Mouse (Mus musculus): Measurements from ENCODE around the gene Srbd1.

Gene Srbd1

DNA sequence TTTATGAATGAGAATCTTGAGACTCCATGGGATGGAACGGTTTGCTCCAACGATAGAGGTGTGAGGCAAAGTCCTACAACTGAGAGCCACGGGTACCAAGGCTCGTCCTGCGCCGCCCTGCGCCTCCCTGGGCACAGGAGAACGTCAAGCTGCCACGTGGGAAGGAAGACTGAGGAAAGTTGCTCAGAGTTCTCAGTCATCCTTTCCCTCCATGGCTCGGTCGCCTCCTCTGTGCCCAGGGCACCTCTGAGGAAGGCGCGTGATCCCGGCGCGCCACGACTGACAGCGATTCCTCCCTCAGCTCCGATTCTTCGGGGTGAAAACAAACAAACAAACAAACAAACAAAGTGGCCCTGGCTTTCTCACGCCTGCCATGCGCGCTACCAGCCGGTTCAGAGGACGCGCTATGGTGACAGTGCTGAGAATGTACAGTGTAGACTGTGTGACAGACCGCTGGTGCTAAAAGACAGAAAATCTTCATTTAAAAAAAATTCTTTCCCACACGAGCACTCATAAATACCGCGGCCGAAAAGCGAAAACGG is 367 bp downstream of the Srbd1 start:
- no peak for DNase-seq (ENCODE audit: low spot score in 2 of 2)

DNA sequence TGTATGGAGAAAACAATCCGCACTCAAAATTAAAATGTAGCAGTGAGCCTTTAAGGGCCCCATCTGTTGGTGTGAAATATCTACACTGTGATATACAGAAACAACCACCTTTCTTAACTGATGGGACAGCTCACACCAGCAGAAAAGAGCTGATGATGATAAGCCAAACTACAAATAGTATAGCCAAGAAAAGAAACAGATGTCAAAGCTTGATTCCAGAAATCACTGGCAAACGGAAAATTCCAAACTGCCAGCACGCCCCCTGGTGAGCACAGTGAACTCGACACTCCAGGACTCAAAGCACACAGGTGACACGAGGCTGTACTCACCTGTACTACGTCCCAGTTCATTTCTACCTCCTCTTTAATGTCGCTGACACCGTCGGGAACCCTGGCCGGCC is 9.1 kb downstream of the Srbd1 start:
- no peak for DNase-seq (ENCODE audit: low spot score in 2 of 2)

DNA sequence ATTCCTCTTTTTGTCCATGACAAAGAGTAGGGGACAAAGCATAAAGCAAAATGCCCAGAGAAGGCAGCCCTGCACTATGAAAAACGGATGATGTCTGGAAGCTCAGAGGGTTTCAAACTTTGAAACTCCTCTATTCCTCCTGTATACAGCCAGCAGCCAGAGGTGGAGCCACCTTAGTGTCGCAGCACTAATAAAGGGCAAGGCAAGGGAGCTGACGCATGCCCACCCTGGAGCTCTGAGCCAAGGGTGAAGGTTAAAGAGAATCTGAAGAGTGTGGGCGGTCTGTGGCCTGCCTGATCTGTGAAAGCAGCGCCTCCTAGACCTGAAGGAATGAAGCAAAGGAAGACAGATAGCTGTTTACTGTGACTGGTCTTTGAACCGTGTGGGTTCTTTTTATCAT is 10.5 kb downstream of the Srbd1 start:
- no peak for DNase-seq (ENCODE audit: low spot score in 2 of 2)

DNA sequence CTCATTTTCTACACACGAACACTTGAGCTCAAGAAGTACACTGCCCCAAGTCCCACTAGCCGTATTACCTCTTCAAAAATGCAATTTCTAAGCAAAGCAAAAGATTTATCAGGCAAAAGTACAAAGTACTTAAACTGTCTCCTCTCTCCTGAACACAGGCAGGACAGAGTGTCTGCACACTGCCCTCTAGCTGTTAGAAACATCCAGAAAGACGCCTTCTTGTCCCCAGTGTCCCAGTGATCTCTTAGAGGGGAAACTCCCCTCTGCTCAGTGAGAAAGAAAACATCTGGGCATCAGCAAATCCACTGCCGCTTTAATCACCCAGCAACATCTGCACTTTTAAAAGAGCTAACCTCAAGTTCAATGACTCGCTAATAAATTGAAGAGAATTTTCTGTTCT is 12.4 kb downstream of the Srbd1 start:
- DNase-seq (ENCODE audit: low spot score in 2 of 2), result no peak

DNA sequence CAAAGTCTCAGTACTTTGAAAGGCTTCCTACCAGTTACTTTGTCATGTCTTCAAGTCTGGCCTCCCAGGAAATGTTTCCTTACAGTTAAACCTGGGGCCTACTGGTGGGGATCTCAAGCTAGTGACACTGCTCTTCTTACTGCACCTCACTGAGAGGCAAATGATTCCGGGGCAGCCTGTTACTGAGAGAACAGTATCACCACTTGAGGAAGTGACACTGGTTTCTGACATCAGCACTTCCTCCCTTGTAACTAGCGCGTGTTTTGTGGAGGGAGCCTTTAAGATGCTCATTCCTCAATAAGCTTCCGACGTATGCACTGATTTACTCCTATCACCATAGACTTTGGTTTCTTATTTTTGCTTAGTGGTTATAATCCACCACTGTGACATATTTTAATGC is 16.8 kb downstream of the Srbd1 start:
- DNase-seq (ENCODE audit: low spot score in 2 of 2), result no peak

DNA sequence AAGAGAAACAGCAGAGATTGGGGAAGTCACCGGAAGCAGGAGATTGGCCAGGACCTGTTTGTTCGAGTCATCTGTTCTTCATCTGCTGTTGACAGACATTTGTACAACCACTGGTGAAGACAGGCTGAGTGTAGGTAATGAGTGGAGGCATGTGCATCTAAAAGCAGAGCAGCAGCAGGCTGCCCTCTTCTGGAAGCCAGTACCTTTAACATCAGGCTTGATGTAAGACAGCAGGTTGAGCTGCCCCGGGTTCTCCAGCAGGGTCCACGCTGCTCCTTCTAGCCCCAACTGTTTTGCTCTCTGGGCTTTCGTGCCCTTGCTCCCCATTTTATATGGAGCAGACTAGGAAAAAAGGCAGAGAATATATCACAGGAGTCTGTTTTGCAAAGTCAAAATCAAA is 19.1 kb downstream of the Srbd1 start:
- no peak for DNase-seq (ENCODE audit: low spot score in 2 of 2)

DNA sequence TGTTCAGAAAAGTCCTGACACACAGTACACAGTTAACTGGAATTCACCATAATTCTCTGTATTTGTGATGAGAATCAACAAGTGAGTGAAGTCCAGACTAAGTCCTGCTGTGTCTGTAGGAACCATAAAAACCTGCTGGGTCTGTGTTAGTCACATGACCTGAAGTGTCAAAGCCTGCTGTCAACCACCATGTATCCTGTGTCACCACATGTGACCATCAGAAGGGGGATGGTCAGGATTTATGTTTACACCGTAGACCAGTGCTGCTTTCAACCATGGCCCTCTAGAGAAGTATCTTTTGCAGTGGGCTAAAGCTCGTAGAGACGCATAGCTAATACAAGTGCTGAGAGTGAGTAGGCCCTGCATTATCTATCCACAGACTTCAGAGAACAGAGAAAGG is 21.8 kb downstream of the Srbd1 start:
- DNase-seq (ENCODE audit: low spot score in 2 of 2), result no peak

DNA sequence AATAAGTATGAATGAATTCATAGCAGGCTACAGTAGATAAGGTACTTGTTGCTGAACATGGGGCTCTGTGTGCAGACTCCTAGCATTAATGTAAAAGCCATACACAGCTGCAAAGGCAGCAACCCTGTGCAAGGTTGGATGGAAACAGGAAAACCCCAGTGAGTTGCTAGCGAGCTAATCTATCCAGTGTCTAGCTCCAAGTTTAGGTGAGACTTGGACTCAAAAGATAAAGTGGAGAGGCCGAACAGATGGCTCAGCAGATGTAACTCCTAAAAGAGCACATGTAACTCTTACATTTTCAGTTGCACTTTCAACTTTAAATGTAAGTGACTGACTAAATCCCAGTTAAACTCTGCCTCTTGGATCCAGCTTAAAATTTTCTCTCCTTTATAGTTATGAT is 48.1 kb downstream of the Srbd1 start:
- no peak for DNase-seq (ENCODE audit: low spot score in 2 of 2)

DNA sequence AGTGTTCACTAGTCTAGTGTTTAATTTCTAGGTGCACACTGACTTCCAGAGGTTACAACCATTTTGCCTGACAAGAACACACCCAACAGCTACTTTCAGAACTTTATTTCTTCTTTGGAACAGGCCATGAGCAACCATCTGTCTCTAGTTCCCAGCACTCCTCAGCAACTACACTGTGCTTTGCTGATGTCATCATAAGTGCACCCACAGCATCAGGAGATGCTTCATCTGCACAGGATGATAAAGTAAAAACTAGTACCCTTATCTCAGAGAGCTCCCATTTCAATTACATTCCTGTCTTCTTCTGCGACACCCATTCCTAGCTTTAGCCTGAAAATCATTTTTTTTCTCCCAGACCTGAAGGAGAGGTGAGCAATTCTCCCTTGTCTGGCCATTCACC is 51.9 kb downstream of the Srbd1 start:
- no peak for DNase-seq (ENCODE audit: low spot score in 2 of 2)

DNA sequence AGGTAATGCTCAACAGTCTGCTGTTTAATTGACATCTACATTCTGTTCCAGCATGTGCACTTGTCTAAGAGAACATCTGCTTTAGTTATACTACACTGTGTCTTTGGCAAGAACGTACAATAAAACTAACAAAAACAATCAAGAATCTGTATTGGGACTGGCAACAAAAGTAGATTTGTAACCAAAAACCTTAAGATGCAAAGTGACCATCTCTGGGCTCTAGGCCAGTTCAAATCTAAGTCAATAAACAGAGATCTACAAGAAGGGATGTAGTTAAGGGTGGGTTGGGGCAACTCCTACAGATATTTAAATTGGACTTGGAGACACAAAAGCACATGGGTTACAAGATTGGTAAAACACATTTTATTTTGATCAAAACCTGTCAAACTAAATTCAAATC is 53.3 kb downstream of the Srbd1 start:
- DNase-seq (ENCODE audit: low spot score in 2 of 2), result no peak

DNA sequence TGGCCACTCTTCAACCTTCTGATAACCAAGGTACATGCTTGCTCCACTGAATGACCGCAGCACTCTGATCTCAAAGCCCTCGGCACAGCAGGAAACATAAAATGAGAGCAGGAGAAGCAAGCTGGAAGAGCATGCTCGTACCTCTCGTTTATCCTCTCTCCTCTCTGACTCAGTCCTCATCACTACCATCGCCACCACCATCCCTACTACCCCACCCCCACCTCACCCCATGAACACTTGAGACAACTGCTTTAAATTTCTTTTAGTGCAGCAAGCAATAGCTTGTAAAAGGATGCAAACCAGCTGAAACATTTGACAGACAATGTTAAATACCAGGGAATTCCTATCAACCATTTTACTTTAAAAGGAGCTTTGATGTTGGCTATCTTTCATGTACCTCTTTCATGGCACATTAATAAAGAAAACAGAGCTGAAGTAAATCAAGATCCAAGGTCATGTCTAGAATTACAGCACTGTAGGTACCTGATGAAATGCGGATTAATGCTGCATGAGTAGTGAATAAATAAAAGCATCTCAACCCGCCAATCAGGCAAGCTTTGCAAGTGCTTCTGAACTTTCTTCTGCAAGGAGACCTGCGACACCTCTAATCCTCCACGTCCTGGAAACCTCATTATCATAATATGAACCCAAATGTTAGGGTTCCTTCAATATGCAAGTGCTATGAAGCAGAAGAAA is 54.9 kb downstream of the Srbd1 start:
- DNase-seq (ENCODE audit: low spot score in 2 of 2), result no peak

DNA sequence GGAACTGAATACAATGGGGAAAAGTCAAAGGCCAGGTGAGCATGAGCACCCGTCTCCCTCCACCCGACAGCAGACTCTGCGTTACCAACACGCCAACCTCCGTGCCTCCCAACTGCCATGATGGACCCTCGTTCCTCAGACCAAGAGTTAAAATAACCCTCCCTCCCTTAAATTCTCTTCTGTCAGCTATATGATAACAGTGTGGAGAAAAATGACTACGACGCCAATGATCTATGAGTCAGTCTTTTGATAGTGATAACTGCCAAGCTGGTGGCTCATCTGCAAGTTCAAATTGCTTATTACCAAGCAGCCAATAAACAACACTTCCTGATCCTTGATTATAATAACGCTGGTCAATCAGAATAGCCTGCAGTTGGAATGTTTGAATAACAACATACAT is 57.1 kb downstream of the Srbd1 start:
- DNase-seq (ENCODE audit: low spot score in 2 of 2), result no peak

DNA sequence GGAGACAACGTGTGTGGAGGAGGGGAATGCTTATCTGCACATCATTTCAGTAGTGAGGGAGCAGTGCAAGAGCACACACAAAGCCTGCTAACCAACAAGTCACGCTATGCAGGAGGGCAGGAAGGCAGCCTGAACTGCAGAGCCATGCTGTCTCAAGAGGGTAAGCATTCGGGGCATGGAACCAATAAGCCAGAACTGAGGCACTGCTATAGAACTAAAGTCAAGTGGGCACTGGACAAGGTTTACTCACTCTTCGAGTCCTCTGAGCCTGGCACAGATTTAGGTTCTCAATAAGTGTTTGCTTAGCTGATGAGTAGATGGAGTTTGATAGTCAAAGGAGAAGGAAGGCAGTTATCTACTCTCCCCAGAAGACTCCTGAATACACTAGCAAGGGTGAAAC is 58.8 kb downstream of the Srbd1 start:
- no peak for DNase-seq (ENCODE audit: low spot score in 2 of 2)

DNA sequence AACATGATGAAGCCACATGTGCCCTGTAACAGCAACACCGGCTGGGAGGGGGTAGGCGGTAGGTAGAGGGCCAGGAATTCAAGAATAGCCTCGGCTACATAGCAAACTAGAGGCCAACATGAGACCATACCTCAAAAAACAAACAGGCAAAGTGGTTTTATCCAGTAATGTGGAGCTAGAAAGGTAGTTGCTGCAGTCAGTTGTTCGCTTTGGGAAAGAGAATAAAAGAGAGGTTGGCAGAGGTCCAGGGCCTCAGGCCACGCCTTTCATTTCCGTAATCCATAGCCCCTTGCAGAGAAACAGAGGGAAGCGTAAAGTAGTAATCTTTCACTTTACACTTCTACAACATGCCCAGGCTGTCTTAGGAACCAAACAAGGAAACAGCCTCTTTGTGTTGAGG is 61.8 kb downstream of the Srbd1 start:
- DNase-seq (ENCODE audit: low spot score in 2 of 2), result no peak

DNA sequence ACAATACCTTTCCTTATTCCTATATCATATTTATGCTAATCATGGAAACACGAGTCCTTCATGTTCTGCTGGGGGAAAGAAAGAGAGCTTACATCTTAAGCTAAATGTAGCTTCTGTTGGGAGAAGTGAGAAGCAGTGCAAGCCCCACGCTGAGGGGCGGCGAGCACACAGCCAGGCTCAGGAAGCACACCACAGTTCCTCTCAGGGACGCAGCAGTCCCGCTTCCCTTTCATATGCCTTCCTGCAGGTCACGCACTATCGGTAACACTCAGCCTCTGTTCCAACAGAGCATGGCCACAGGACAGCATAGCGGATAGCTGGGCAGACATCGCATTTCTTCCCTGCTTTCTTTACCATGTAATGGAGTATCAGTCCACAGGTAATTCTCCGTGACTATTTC is 66.9 kb downstream of the Srbd1 start:
- no peak for DNase-seq (ENCODE audit: low spot score in 2 of 2)

DNA sequence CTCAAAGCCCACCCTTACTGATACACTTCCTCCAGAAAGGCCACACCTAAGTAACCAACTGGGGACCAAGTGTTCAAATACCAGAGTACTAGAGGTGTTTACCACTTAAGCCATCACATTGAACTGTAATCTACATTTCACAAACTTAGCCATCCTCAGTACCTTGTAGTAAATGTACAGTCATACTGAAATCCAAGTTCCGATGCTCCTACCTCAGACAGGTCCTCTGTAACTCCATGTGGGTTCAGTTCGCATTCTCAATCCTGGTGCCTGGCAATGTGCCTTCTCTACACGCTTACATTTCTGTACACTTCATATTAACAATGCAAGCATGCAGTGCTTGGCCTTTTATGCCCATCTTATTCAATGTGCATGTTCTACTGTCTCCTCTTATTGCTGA is 77.5 kb downstream of the Srbd1 start:
- no peak for DNase-seq (ENCODE audit: low spot score in 2 of 2)

DNA sequence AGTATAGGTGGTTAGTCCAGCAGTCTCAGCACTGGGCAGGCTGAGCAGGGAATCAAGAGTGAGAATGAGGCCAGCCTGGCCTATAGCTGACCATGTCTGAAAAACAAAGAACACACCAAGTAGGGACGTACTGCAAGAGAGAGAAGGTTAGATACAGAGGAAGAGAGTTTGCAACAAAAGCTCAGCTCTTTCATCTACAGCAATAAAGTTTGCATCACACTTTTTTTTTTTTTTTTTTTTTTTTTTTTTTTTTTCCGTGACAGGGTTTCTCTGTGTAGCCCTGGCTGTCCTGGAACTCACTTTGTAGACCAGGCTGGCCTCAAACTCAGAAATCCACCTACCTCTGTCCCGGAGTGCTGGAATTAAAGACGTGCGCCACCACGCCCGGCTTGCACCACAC is 79.1 kb downstream of the Srbd1 start:
- no peak for DNase-seq (ENCODE audit: low spot score in 2 of 2)

DNA sequence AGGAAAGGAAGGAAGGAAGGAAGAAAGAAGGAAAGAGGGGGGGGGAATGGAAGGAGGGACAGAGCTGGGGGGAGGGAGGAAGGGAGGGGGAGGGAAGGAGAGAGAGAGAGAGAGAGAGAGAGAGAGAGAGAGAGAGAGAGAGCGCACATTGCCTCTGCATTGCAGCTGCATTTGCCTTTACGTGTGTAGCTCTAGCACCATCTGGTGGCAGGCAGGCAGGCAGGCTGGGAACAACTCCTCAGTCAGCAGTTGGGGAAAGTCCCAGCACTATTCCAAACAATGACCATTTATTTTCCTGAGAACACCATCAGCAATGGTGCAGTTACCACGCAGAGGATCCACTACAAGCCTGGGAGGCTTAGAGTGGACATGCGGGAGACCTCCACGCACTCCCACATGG is 81.5 kb downstream of the Srbd1 start:
- peak; percentile 27 to 66 for DNase-seq (ENCODE audit: low spot score in 2 of 2)

DNA sequence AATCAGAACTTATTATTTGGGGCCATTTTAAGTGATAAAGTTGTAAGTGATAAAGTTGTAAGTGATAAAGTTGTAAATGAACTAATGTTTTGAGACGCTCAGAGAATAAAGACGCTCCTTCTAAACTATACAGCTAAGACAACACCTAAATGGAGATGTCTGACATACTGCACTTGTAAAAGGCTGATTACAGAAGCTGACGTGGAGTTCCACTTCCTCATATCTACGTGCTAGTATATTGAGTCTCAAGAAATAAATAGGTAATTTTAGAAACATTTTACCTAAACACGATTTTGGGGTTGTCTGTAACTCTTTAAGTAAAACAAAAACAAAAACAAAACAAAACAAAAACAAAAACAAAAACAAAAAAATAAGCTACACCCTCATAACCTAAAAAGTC is 84.1 kb downstream of the Srbd1 start:
- no peak for DNase-seq (ENCODE audit: low spot score in 2 of 2)

DNA sequence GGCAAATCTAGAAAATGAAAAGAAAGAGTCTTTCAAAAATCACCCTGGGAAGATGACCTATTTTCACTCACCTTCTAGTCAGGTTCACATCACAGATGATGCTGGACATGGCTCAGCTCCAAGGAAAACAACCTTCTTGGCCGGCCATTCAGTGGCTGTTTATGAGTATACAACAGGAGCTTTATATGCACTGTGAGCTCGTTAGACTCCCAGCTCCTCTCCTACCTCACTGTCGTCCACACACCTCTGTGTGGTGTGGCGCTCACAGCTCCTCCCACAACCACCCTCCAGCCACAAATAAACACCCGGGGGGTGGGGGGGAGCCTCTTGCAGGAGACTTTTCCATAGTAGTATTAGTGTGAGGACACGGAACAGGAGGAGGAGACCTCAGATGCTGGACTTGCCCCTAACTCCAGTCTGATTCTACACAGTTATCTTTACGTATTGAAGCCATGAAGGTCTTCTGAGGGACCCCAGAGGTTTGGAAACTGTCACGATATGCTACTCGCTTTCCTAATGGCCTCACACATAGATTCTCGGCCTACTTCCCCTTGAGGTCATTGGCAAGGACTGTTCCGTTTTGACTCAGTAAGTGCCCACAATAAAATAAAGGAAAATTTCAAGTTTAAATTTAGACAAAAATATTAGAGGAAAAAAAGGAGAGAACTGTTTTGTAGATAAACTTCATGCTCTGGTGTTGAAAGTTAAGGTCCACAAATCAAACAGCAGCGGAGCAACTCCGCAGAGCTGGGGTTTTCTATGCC is 104.6 kb downstream of the Srbd1 start:
- DNase-seq (ENCODE audit: low spot score in 2 of 2), result no peak

DNA sequence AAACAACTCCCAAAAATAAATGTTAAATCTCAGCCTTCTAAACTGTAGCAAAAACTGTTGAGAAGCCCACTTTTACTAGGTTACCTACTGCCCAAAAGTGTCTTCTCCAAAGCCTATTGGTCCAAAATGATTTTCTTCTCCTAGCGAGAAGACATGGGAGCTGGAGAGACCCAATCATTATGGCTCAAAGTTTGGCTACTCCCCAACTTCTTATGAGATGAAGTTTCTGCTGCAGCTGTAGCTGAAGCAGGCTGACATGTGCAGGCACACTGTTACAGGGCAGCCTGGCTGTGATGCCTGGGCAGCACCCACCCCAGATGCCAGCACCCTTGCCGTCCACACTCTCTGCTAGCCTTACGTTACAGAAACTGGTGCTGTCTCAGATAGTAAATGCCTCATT is 105.2 kb downstream of the Srbd1 start:
- DNase-seq (ENCODE audit: low spot score in 2 of 2), result no peak

DNA sequence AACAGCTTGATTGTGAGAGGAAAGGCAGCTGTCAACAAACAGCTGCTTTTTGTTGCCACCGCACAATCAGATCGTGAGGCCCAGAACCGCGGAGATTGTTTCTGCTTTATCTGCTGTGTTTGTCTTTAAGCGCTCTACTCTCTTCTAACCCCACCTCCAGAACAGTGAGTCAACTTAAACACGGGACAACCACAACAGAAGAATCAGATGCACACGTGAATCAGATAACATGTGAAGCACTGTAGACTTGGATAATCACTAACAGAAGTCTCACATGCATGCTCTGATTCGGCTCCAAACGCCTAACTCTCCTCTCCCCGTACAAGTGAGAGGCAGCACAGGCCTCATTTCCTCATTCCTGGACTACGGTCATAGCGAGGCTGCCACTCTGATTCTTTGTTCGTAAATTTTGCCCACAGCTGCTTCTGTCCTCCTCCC is 106.7 kb downstream of the Srbd1 start:
- DNase-seq (ENCODE audit: low spot score in 2 of 2), result no peak

DNA sequence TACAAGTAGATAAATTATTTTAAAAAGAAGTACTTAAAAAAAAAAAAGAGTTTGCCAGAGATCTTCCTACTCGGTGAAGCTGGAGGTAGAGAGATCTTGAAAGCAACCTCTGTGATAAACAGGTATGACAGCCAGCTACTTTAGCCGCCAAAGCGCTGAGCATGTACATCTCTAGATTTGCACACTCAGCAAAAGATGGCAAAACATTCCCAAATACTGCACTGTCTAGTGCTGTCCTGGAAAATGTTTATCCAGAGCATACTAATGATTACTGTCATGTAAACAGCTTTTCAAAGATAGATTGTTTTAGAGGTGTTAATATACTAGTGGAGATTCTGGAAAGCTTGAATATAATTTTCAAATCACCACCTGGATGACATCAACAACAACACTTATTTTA is 109.4 kb downstream of the Srbd1 start:
- DNase-seq (ENCODE audit: low spot score in 2 of 2), result no peak
